Mouse (Mus musculus): Measurements from ENCODE around the gene Parp12. TPM values are rescaled to one million over a fixed set of nuclear protein-coding genes. Genes with fewer than 3 reads are reported as not detected.

The Parp12 gene
- polyA plus RNA-seq, 1 experiment from 2014 or later = 9.9 TPM

- Histone ChIP-seq H3K4me1 (ENCODE audit: control insufficient read depth, insufficient read depth, low read length) (no peaks in the 10 kb centered on the region), H3K27me3 (ENCODE audit: control insufficient read depth, insufficient read depth, low read length) (peaks cover 3% of the 10 kb centered on the region; the same call in 1 of the 2 replicates), H3K36me3 (ENCODE audit: control insufficient read depth, insufficient read depth, low read length) (no peaks in the 10 kb centered on the region), H3K4me2 (replicated peaks; ENCODE audit: low read depth, low read length) (peak overlapping the region; percentile 59), H3K4me3 (ENCODE audit: low read depth, low read length) (peak overlapping the region; percentile 94), H3K9me3 (ENCODE audit: control insufficient read depth, low read depth, low read length) (peaks cover 6% of the 10 kb centered on the region; the same call in 1 of the 2 replicates), H3K9ac (replicated peaks; ENCODE audit: low read depth, low read length) (peak overlapping the region; percentile 79), H3K27ac (ENCODE audit: low read length) (peak overlapping the region; percentile 48; the same call in 1 of the 2 replicates)
- no peak for ATAC-seq (ENCODE audit: insufficient number of reproducible peaks, insufficient read depth, low FRiP score, low read depth)
- WGBS = 12% methylated on average over 49 of the region's 49 CpGs
Measured at GRCm38 (mm10) chr6:39118456-39118881, 320 bp upstream of the Parp12 start.

DNA sequence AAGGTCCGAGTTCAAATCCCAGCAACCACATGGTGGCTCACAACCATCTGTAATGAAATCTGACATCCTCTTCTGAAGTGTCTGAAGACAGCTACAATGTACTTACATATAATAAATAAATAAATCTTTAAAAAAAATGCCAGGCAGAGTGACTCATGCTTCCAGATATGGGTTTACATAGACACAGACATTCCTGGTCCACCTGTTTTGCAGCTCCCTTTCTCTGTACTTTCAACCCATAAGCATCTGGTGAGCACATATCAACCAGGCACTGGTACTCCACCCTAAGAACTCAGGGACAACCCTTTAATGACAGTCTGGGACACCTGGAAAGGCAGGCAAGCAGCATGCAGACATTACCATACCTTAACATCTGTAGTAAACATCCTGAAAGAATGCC lies 2.7 kb downstream of the Parp12 start:
- Histone ChIP-seq H3K4me2 (replicated peaks; ENCODE audit: low read depth, low read length) (no peak overlapping the region), H3K4me3 (ENCODE audit: low read depth, low read length) (no peak overlapping the region), H3K27ac (ENCODE audit: low read length) (no peak overlapping the region), H3K27me3 (ENCODE audit: control insufficient read depth, insufficient read depth, low read length) (peaks cover 3% of the 10 kb centered on the region; the same call in 1 of the 2 replicates), H3K4me1 (ENCODE audit: control insufficient read depth, insufficient read depth, low read length) (no peaks in the 10 kb centered on the region), H3K9me3 (ENCODE audit: control insufficient read depth, low read depth, low read length) (peaks cover 6% of the 10 kb centered on the region; the same call in 1 of the 2 replicates), H3K9ac (replicated peaks; ENCODE audit: low read depth, low read length) (no peak overlapping the region), H3K36me3 (ENCODE audit: control insufficient read depth, insufficient read depth, low read length) (no peaks in the 10 kb centered on the region)
- ATAC-seq (ENCODE audit: insufficient number of reproducible peaks, insufficient read depth, low FRiP score, low read depth) = no peak
- WGBS = 75% methylated on average over 1 of the region's 1 CpGs

DNA sequence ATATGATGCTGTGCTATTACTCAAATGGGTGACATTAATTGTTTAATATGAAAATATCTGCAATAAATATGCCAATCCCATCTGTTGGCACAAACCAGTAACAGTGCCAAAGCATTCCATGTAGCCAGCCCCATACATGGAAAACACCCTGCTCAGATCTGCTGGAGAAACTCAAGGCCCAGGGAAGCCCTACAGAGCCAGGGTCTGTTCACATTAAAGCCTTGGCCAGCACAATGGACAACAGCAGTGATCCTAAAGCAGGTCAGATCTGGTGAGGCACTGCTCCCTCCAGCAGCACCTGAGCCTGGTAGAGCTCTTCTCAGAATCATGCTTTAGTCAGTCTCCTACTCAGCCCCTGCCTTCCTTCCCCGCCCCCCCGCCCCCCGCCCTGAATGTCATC lies 5.0 kb downstream of the Parp12 start:
- Histone ChIP-seq H3K4me2 (replicated peaks; ENCODE audit: low read depth, low read length) (no peak overlapping the region), H3K27me3 (ENCODE audit: control insufficient read depth, insufficient read depth, low read length) (no peaks in the 10 kb centered on the region), H3K27ac (ENCODE audit: low read length) (no peak overlapping the region), H3K9ac (replicated peaks; ENCODE audit: low read depth, low read length) (no peak overlapping the region), H3K36me3 (ENCODE audit: control insufficient read depth, insufficient read depth, low read length) (no peaks in the 10 kb centered on the region), H3K4me3 (ENCODE audit: low read depth, low read length) (no peak overlapping the region), H3K4me1 (ENCODE audit: control insufficient read depth, insufficient read depth, low read length) (no peaks in the 10 kb centered on the region), H3K9me3 (ENCODE audit: control insufficient read depth, low read depth, low read length) (no peaks in the 10 kb centered on the region)
- ATAC-seq (ENCODE audit: insufficient number of reproducible peaks, insufficient read depth, low FRiP score, low read depth) = no peak
- 76% methylated on average over 3 of the region's 3 CpGs for WGBS

GRCm38 (mm10) chr6:39112701-39113100 lies 5.4 kb downstream of the Parp12 start:
- Histone ChIP-seq H3K4me1 (ENCODE audit: control insufficient read depth, insufficient read depth, low read length) (no peaks in the 10 kb centered on the region), H3K27ac (ENCODE audit: low read length) (no peak overlapping the region), H3K4me3 (ENCODE audit: low read depth, low read length) (no peak overlapping the region), H3K27me3 (ENCODE audit: control insufficient read depth, insufficient read depth, low read length) (no peaks in the 10 kb centered on the region), H3K9ac (replicated peaks; ENCODE audit: low read depth, low read length) (no peak overlapping the region), H3K4me2 (replicated peaks; ENCODE audit: low read depth, low read length) (no peak overlapping the region), H3K9me3 (ENCODE audit: control insufficient read depth, low read depth, low read length) (no peaks in the 10 kb centered on the region), H3K36me3 (ENCODE audit: control insufficient read depth, insufficient read depth, low read length) (no peaks in the 10 kb centered on the region)
- ATAC-seq (ENCODE audit: insufficient number of reproducible peaks, insufficient read depth, low FRiP score, low read depth) = no peak
- WGBS = 85% methylated on average over 3 of the region's 3 CpGs

GRCm38 (mm10) chr6:39106812-39107211 lies 11.3 kb downstream of the Parp12 start:
- H3K4me3 ChIP-seq (ENCODE audit: low read depth, low read length) = no peak overlapping the region
- H3K4me2 ChIP-seq (replicated peaks; ENCODE audit: low read depth, low read length) = no peak overlapping the region
- no peak overlapping the region for H3K9ac ChIP-seq (replicated peaks; ENCODE audit: low read depth, low read length)
- WGBS = 63% methylated on average over 2 of the region's 2 CpGs
- H3K27ac ChIP-seq (ENCODE audit: low read length) = no peak overlapping the region
- H3K4me1 ChIP-seq (ENCODE audit: control insufficient read depth, insufficient read depth, low read length) = no peaks in the 10 kb centered on the region
- H3K36me3 ChIP-seq (ENCODE audit: control insufficient read depth, insufficient read depth, low read length) = no peaks in the 10 kb centered on the region
- no peaks in the 10 kb centered on the region for H3K27me3 ChIP-seq (ENCODE audit: control insufficient read depth, insufficient read depth, low read length)
- no peak for ATAC-seq (ENCODE audit: insufficient number of reproducible peaks, insufficient read depth, low FRiP score, low read depth)
- H3K9me3 ChIP-seq (ENCODE audit: control insufficient read depth, low read depth, low read length) = no peaks in the 10 kb centered on the region

DNA sequence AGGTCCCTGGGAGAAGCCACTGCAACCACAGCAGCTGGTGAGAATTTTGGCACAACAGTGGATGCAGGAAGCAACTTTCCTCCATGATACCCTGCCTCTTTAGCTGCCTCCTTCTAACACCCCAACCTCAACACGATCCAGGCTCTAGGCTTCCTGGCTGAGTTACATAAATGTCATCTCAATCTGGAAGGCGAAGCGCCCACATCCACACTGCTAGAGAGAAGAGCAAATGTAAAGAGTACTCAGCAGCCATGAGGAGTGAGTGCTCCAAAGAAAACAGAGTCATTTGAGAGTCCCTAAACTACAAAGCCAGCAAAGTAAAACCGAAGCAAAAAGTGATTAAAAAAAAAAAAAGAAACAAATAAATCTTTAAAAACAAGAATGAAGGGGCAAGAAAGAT lies 13.5 kb downstream of the Parp12 start:
- H3K36me3 ChIP-seq (ENCODE audit: control insufficient read depth, insufficient read depth, low read length) = no peaks in the 10 kb centered on the region
- H3K27ac ChIP-seq (ENCODE audit: low read length) = no peak overlapping the region
- 78% methylated on average over 4 of the region's 4 CpGs for WGBS
- H3K4me3 ChIP-seq (ENCODE audit: low read depth, low read length) = no peak overlapping the region
- H3K27me3 ChIP-seq (ENCODE audit: control insufficient read depth, insufficient read depth, low read length) = no peaks in the 10 kb centered on the region
- no peak overlapping the region for H3K4me2 ChIP-seq (replicated peaks; ENCODE audit: low read depth, low read length)
- no peak overlapping the region for H3K9ac ChIP-seq (replicated peaks; ENCODE audit: low read depth, low read length)
- no peaks in the 10 kb centered on the region for H3K9me3 ChIP-seq (ENCODE audit: control insufficient read depth, low read depth, low read length)
- no peak for ATAC-seq (ENCODE audit: insufficient number of reproducible peaks, insufficient read depth, low FRiP score, low read depth)
- H3K4me1 ChIP-seq (ENCODE audit: control insufficient read depth, insufficient read depth, low read length) = no peaks in the 10 kb centered on the region

DNA sequence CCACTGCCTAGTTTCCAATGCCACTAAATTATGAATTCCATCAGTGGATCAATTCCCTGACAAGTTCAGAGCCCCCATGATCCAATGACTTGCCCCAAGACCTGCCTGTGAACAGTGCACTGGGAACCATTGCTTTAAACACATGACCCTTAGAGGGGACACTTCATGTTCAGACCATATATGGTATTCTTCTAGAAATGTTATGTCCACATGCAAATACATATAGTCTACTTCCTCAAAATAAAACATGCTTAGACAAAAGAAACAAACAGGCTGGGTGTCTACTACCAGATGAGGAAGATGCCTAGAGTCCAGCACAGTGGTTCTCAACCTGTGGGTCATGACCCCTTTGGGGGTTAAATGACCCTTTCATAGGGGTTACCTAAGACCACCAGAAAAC lies 41.7 kb downstream of the Parp12 start:
- no peaks in the 10 kb centered on the region; the same call in 1 of the 2 replicates for H3K4me1 ChIP-seq (ENCODE audit: control insufficient read depth, insufficient read depth, low read length)
- H3K9ac ChIP-seq (replicated peaks; ENCODE audit: low read depth, low read length) = no peak overlapping the region
- no peak overlapping the region for H3K4me2 ChIP-seq (replicated peaks; ENCODE audit: low read depth, low read length)
- no peaks in the 10 kb centered on the region for H3K36me3 ChIP-seq (ENCODE audit: control insufficient read depth, insufficient read depth, low read length)
- no peak overlapping the region for H3K4me3 ChIP-seq (ENCODE audit: low read depth, low read length)
- ATAC-seq (ENCODE audit: insufficient number of reproducible peaks, insufficient read depth, low FRiP score, low read depth) = no peak
- no peaks in the 10 kb centered on the region for H3K27me3 ChIP-seq (ENCODE audit: control insufficient read depth, insufficient read depth, low read length)
- no peaks in the 10 kb centered on the region for H3K9me3 ChIP-seq (ENCODE audit: control insufficient read depth, low read depth, low read length)
- H3K27ac ChIP-seq (ENCODE audit: low read length) = no peak overlapping the region

DNA sequence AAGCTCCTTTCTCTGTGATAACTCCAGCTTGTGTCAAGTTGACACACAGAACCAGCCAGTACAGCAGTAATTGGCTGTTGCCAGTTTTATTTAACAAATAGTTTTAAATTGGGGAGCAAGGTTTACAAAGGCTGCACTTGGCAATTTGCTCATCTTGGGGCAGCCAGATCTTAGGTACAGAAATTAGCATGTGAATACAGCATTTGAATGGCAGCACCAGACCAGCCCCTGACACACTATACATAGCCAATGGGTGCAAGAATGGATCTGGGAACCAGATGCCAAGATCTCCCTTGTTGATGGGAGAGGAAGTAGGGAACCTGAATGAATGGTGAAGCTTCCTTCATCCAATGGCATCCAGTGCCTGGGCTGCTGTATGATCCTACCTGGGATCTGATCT lies 44.0 kb downstream of the Parp12 start:
- H3K9ac ChIP-seq (replicated peaks; ENCODE audit: low read depth, low read length) = no peak overlapping the region
- no peak overlapping the region for H3K27ac ChIP-seq (ENCODE audit: low read length)
- no peak overlapping the region for H3K4me2 ChIP-seq (replicated peaks; ENCODE audit: low read depth, low read length)
- ATAC-seq (ENCODE audit: insufficient number of reproducible peaks, insufficient read depth, low FRiP score, low read depth) = no peak
- no peak overlapping the region for H3K4me3 ChIP-seq (ENCODE audit: low read depth, low read length)
- no peaks in the 10 kb centered on the region for H3K27me3 ChIP-seq (ENCODE audit: control insufficient read depth, insufficient read depth, low read length)
- no peaks in the 10 kb centered on the region for H3K9me3 ChIP-seq (ENCODE audit: control insufficient read depth, low read depth, low read length)
- no peaks in the 10 kb centered on the region; the same call in 1 of the 2 replicates for H3K4me1 ChIP-seq (ENCODE audit: control insufficient read depth, insufficient read depth, low read length)
- no peaks in the 10 kb centered on the region for H3K36me3 ChIP-seq (ENCODE audit: control insufficient read depth, insufficient read depth, low read length)

DNA sequence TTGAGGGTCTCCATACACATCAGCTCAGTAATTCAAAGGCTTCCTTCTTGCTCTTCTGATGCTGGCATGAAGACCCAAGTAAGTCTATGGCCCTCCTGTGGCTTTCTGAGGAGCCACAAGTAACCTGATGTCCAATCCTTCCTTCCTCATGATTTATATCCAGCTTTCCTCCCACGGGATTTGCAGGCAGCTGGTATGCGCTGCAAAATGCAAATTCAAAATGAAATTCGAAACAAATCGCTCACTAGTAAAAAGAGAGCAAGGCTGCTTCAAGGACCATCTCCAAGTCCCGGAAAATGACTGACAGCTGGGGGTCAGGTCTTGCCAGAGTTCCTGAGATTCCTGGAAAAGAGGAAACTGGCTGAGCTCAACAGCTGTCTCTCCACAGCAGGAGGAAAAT lies 45.5 kb downstream of the Parp12 start:
- no peak for ATAC-seq (ENCODE audit: insufficient number of reproducible peaks, insufficient read depth, low FRiP score, low read depth)
- Histone ChIP-seq H3K4me2 (replicated peaks; ENCODE audit: low read depth, low read length) (no peak overlapping the region), H3K27ac (ENCODE audit: low read length) (no peak overlapping the region), H3K4me1 (ENCODE audit: control insufficient read depth, insufficient read depth, low read length) (no peaks in the 10 kb centered on the region; the same call in 1 of the 2 replicates), H3K27me3 (ENCODE audit: control insufficient read depth, insufficient read depth, low read length) (no peaks in the 10 kb centered on the region), H3K9me3 (ENCODE audit: control insufficient read depth, low read depth, low read length) (no peaks in the 10 kb centered on the region), H3K4me3 (ENCODE audit: low read depth, low read length) (no peak overlapping the region), H3K36me3 (ENCODE audit: control insufficient read depth, insufficient read depth, low read length) (no peaks in the 10 kb centered on the region), H3K9ac (replicated peaks; ENCODE audit: low read depth, low read length) (no peak overlapping the region)
- WGBS = 38% methylated on average over 5 of the region's 5 CpGs

Data from stomach, embryonic 14.5 days (tissue).